Mouse (Mus musculus) kidney, adult 2 months (tissue): ENCODE data around the gene Fnbp1l. TPM values are rescaled to one million over a fixed set of nuclear protein-coding genes. Genes with fewer than 3 reads are reported as not detected.

Source experiments
- DNase-seq: peaks from one replicate; pipeline ENCODE4 v3.0.0; 2021
- H3K27ac ChIP-seq: fragments of 200-500 bp; 2 replicates; pipeline ENCODE4 v1.5.1; 2012; ENCODE audit warnings: low read depth, low read length, control low read depth, inconsistent platforms; ENCODE audit not compliant: insufficient read depth
- H3K27me3 ChIP-seq: fragments of 200-500 bp; replicated peaks from 2 replicates; pipeline ENCODE4 v1.6.1; 2012; ENCODE audit warnings: mild to moderate bottlenecking, moderate library complexity, low read length, inconsistent platforms; ENCODE audit not compliant: control insufficient read depth, insufficient read depth
- H3K36me3 ChIP-seq: fragments of 200-500 bp; 2 replicates; pipeline ENCODE4 v1.6.1; 2012; ENCODE audit warnings: mild to moderate bottlenecking, moderate library complexity, low read length, inconsistent platforms; ENCODE audit not compliant: control insufficient read depth, insufficient read depth
- H3K4me1 ChIP-seq: fragments of 200-500 bp; 2 replicates; pipeline ENCODE4 v1.6.1; 2011; ENCODE audit warnings: low read length; ENCODE audit not compliant: control insufficient read depth, insufficient read depth
- H3K4me3 ChIP-seq: fragments of 200-500 bp; 2 replicates; pipeline ENCODE4 v1.5.1; 2011; ENCODE audit warnings: mild to moderate bottlenecking, low read depth, low read length, control low read depth; ENCODE audit not compliant: insufficient read depth
- CTCF ChIP-seq: fragments of 200-500 bp; conservative IDR thresholded peaks from 2 replicates; pipeline ENCODE4 v1.5.1; 2011; ENCODE audit warnings: low read depth, mild to moderate bottlenecking, control low read depth, low read length, moderate library complexity, mixed read lengths; ENCODE audit not compliant: insufficient read depth, insufficient read length
- POLR2A ChIP-seq: fragments of 200-500 bp; IDR thresholded peaks from one replicate; pipeline ENCODE4 v1.6.1; 2011; ENCODE audit warnings: low read depth, low read length, control low read depth
- WGBS: fragments of 180-500 bp; shearing (Covaris S2); methylation state at CpG from one replicate; pipeline ENCODE4 v1.1.7; 2018; 5-methylcytosine and 5-hydroxymethylcytosine counted together
- polyA plus RNA-seq: library from polyadenylated mRNA; depleted of rRNA; stranded (reverse); fragments of >200 nt; gene quantifications from 2 replicates; pipeline ENCODE4 v1.2.3, GENCODE M21; 2012

Fnbp1l gene
- polyA plus RNA-seq, 1 experiment, result 23.0 TPM

DNA sequence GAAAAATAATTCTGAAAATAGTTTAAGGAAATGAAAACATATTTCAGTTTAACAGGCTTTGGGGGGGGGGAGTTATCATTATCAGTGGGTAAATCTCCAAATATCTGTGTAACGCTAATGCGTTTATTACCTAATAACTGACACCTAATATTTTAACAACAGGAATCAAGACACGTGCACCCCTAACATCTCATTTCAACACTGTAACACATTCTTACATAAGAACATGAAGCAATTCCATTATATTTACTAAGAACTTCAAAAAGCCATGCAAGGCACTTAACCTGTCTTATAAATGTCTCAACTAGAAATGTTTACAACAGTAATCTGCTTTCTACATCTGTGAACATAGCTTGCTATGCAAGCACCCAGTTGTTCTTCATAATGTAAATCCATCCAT, 68.3 kb downstream of the Fnbp1l start:
- no peak for DNase-seq
- Histone ChIP-seq H3K27ac (no peak overlapping the region), H3K4me1 (no peaks in the 10 kb centered on the region; the same call in 1 of the 2 replicates), H3K36me3 (no peaks in the 10 kb centered on the region; the same call in 1 of the 2 replicates), H3K4me3 (no peak overlapping the region), H3K27me3 (no peaks in the 10 kb centered on the region)
- TF ChIP-seq POLR2A, result no peak
- WGBS, result 94% methylated on average over 3 of the region's 3 CpGs

DNA sequence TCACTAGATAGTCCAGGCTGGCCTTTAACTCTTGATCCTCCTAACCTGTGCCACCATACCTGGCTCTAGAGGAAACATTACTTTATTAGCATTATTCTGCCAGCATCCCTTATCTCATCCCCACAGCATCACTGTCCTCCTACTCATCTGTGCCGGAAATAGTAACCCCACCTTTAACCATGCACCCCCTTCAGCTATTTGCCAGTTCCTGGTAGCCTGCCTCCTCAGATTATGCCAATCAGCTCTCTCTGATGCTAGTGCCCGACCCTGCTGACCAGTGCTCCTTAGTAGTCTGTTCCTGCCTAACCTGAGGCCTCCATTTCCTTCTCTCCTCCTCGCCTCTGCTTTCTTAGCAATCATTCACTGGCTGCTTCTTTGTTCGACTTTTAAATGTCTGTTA, 72.0 kb downstream of the Fnbp1l start:
- H3K4me1 ChIP-seq, result no peaks in the 10 kb centered on the region; the same call in 1 of the 2 replicates
- no peak for TF ChIP-seq POLR2A
- H3K27me3 ChIP-seq, result no peaks in the 10 kb centered on the region
- DNase-seq, result no peak
- no peak overlapping the region for H3K4me3 ChIP-seq
- H3K27ac ChIP-seq, result no peak overlapping the region
- WGBS, result 73% methylated on average over 4 of the region's 4 CpGs
- H3K36me3 ChIP-seq, result peaks cover 2% of the 10 kb centered on the region; the same call in 1 of the 2 replicates

DNA sequence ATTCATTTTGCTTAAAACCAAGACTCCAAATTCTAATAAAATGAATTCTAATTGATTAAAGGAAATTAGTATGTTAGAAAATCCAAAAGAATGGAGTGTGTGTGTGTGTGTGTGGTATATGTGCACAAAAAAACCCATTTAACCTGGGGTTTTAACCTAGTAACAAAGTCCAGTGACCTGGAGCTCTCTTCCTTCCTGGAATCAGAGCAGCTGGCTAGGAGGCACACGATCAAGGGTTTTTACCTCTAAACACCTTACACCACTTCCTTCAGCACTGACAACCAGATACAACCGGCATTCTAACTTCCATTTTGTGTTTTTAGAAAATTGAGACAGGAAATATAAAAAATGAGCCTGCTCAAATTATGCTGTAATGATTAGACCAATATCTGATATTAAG, 74.2 kb downstream of the Fnbp1l start:
- 34% methylated on average over 2 of the region's 2 CpGs for WGBS
- peaks cover 7% of the 10 kb centered on the region for H3K36me3 ChIP-seq
- no peak overlapping the region for H3K4me3 ChIP-seq
- peaks cover 4% of the 10 kb centered on the region; the same call in 1 of the 2 replicates for H3K4me1 ChIP-seq
- TF ChIP-seq CTCF (no peak), POLR2A (no peak)
- H3K27ac ChIP-seq, result no peak overlapping the region
- no peaks in the 10 kb centered on the region for H3K27me3 ChIP-seq
- peak; percentile 76 for DNase-seq

DNA sequence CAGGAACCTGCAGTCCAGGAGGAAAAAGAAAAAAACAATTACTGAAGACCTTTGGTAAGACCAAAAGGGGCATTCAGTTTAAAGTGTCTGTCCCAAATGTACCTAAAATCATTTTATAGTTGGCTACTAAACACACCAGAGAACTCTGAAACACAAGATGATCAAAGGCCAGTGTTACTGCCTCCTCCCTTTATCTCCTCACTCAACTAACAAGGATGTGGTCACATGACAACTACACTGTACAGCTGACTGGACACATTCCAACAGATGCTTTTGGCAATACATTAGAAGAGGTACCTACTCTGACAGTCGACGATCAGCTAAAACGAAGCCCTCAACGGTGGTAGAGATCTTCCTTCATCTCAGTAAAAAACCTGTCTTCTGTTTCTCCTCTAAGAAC, 78.6 kb downstream of the Fnbp1l start:
- Histone ChIP-seq H3K4me1 (peaks cover 7% of the 10 kb centered on the region; the same call in 1 of the 2 replicates), H3K4me3 (no peak overlapping the region), H3K27ac (peak overlapping the region; percentile 64), H3K36me3 (peaks cover 12% of the 10 kb centered on the region), H3K27me3 (no peaks in the 10 kb centered on the region)
- DNase-seq, result peak; percentile 46
- 40% methylated on average over 4 of the region's 4 CpGs for WGBS
- TF ChIP-seq CTCF (no peak), POLR2A (no peak)

DNA sequence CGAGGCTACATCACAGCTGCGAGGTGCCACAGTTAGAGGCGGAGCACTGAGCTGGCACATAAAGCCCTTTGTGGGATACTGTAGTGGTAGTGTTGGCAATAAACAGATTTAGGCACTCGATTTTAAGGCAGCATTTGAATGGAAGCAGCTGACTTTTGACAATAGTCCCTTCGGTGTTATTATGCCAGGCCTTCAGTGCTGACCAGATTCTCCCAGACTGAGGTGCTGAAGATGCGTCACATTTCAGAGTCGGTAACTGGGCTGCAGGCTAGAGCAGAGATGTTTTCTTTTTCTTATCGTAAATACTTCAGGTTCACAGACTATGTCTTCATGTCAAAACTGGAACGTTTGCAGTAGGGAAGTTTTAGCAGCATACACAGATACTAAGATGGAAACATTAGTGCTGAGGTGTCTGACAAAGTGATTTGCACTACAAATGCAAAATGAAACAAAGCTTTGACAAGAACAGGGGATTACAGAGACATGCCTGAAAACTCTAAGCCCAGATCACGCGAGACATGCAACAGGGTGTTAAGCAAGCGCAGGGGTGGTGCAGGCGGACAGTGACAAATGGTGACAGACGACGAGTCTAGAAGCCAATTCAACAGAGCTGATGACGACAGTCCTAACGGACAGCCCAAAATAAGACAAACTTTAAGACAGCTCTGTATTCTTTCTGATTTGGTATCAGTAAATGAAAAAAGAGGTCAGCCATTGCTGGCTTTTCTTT, 79.4 kb downstream of the Fnbp1l start:
- 75% methylated on average over 17 of the region's 17 CpGs for WGBS
- Histone ChIP-seq H3K4me3 (no peak overlapping the region), H3K27me3 (no peaks in the 10 kb centered on the region), H3K4me1 (peaks cover 7% of the 10 kb centered on the region; the same call in 1 of the 2 replicates), H3K36me3 (peaks cover 12% of the 10 kb centered on the region), H3K27ac (0 out of 2 replicates have a peak overlapping the region, but pooled peaks have one; percentile 5)
- no peak for DNase-seq
- TF ChIP-seq CTCF, result no peak
- TF ChIP-seq POLR2A, result no peak

DNA sequence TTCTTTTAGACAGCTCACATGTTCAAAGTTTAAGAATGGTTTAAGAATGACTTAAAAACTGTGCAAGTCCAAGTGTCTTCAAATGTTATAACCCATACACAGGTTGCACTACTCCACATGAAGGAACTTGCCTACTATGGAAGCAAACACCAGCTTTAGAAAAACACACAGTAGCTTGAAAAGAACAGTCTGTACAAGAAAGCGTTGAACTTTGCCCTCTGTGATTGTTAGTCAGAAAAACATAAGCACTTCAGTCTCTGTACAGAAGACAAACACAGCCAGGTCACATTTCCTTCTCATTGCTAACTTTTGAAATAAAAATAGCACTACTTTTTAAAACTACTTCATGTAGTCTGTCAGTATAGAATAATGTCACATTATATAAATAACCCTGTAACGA, 80.7 kb downstream of the Fnbp1l start:
- DNase-seq, result peak; percentile 82
- Histone ChIP-seq H3K36me3 (peaks cover 10% of the 10 kb centered on the region), H3K27me3 (no peaks in the 10 kb centered on the region), H3K4me3 (no peak overlapping the region), H3K4me1 (peaks cover 7% of the 10 kb centered on the region; the same call in 1 of the 2 replicates), H3K27ac (no peak overlapping the region)
- 57% methylated on average over 2 of the region's 2 CpGs for WGBS
- TF ChIP-seq CTCF (no peak), POLR2A (no peak)

DNA sequence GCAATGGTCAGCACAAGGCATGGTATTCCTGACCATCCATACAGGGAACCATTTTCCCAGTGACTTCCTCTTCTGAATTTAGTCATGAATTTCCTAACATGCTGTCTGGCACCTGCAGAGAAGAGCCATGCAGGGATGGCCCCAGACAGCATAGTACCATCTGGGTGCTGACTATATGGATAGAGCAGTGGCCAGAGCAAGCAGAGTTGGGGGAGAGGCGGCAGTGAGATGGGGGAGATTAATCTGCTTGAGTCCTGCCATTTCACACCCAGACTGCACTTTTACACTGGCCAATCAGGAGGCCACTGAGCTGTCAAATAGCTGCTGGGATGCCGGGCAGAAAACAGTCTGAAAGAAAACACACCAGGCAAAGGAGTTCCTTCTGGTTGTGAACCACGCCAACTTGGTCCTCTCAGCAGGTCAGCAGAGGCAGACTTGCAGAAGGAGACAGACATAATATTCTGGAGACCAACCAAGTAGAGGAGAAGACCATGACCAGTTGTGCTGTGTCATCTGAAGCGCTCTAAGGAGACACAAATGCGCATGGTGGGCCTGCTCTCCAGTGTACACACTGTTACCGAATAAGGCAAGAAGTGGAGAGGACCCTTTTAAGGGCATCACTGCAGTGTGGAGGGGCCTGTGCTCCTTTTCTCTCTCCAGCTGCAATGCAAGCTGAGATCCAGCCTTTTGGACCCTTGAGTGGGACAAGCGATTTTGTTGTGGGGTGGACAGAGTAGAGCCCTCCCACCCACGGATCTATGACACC, 83.4 kb downstream of the Fnbp1l start:
- peaks cover 6% of the 10 kb centered on the region; the same call in 1 of the 2 replicates for H3K4me1 ChIP-seq
- no peak overlapping the region for H3K27ac ChIP-seq
- peaks cover 7% of the 10 kb centered on the region for H3K36me3 ChIP-seq
- no peak for DNase-seq
- TF ChIP-seq CTCF, result no peak
- no peak for TF ChIP-seq POLR2A
- 86% methylated on average over 8 of the region's 8 CpGs for WGBS
- no peaks in the 10 kb centered on the region for H3K27me3 ChIP-seq
- no peak overlapping the region for H3K4me3 ChIP-seq
